Mouse (Mus musculus): ENCODE results near the gene Tcf21. TPM values are rescaled to one million over a fixed set of nuclear protein-coding genes. Genes with fewer than 3 reads are reported as not detected.

Gene Tcf21
- polyA plus RNA-seq, 1 experiment = 95.4 TPM

DNA sequence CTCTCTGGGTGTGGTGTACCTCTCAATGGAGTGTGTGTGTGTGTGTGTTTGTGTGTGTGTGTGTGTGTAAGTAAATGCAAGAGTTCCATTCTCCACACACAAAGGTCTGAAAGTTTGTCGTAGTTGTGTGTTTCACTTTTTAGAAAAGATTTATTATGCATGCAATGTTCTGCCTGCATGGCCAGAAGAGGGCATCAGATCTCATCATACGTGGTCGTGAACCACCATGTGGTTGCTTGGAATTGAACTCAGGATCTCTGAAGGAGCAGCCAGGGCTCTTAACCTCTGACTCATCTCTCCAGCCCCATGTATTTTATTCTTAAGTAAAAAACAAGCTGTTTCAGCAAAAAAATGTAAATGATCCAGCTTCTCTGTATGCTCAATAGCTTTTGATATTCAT lies 37.3 kb downstream of the Tcf21 start:
- no peaks in the 10 kb centered on the region for H3K36me3 ChIP-seq (ENCODE audit: control insufficient read depth, insufficient read depth, low read length)
- TF ChIP-seq CTCF (IDR thresholded peaks at IDR 0.05; ENCODE audit: extremely low read depth, insufficient read depth, insufficient read length, insufficient replicate concordance) (no peak), POLR2A (IDR thresholded peaks at IDR 0.05; ENCODE audit: low read depth, low read length) (no peak)
- no peaks in the 10 kb centered on the region for H3K4me1 ChIP-seq (ENCODE audit: control insufficient read depth, insufficient read depth, insufficient read length)
- H3K27ac ChIP-seq (ENCODE audit: insufficient read depth, low read length) = no peak overlapping the region
- H3K4me3 ChIP-seq (ENCODE audit: extremely low read depth, insufficient read depth, insufficient read length) = no peak overlapping the region
- no peak for DNase-seq (ENCODE audit: low read depth in 1 of 2, low spot score in 2 of 2)
- 19% methylated on average over 3 of the region's 3 CpGs for WGBS
- no peaks in the 10 kb centered on the region for H3K27me3 ChIP-seq (ENCODE audit: control insufficient read depth, insufficient read depth, low read length)

DNA sequence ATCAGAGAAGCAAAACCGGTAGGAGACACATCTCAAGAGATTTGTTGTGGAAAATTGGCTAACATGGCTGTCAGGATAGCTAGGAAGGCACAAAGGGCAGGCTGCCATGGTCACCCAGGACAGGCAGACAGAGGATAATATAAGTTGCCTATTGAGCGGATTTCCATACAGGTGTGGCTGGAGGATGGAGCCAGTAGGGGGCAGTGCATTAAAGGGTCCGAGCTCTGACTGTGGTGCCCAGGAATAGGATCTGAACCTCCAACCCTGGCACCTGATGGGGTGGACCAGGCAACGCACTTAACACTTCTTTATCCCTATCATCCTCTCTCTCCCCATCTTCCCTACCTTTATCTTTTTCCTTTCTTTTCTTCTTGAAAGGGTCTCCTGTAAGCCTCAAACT lies 38.5 kb downstream of the Tcf21 start:
- no peak for TF ChIP-seq CTCF (IDR thresholded peaks at IDR 0.05; ENCODE audit: extremely low read depth, insufficient read depth, insufficient read length, insufficient replicate concordance)
- no peak for TF ChIP-seq POLR2A (IDR thresholded peaks at IDR 0.05; ENCODE audit: low read depth, low read length)
- H3K36me3 ChIP-seq (ENCODE audit: control insufficient read depth, insufficient read depth, low read length) = no peaks in the 10 kb centered on the region
- H3K27ac ChIP-seq (ENCODE audit: insufficient read depth, low read length) = no peak overlapping the region
- H3K4me1 ChIP-seq (ENCODE audit: control insufficient read depth, insufficient read depth, insufficient read length) = no peaks in the 10 kb centered on the region
- no peak overlapping the region for H3K4me3 ChIP-seq (ENCODE audit: extremely low read depth, insufficient read depth, insufficient read length)
- DNase-seq (ENCODE audit: low read depth in 1 of 2, low spot score in 2 of 2) = no peak
- 37% methylated on average over 4 of the region's 4 CpGs for WGBS
- no peaks in the 10 kb centered on the region for H3K27me3 ChIP-seq (ENCODE audit: control insufficient read depth, insufficient read depth, low read length)

DNA sequence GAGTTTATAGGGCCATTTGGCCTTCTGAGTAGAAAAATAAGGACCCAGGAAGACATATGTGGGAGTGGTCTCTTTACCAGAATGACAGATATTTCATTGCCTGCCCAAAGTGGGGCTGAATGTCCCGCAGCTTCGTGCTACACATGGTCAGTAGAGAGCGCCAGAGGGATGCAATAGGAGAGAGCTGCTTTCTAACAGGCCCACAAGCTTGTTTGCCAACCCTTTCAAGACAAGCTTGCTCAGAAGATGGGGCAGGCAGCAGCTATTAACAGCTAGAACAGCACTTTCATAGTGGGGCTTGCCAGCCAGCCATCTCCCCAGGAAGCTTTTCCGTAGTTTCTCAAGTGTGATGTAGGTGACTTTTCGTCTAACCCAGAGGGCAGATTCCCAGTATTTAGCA lies 42.0 kb downstream of the Tcf21 start:
- no peaks in the 10 kb centered on the region for H3K27me3 ChIP-seq (ENCODE audit: control insufficient read depth, insufficient read depth, low read length)
- no peak for DNase-seq (ENCODE audit: low read depth in 1 of 2, low spot score in 2 of 2)
- no peaks in the 10 kb centered on the region for H3K36me3 ChIP-seq (ENCODE audit: control insufficient read depth, insufficient read depth, low read length)
- TF ChIP-seq CTCF (IDR thresholded peaks at IDR 0.05; ENCODE audit: extremely low read depth, insufficient read depth, insufficient read length, insufficient replicate concordance) = no peak
- TF ChIP-seq POLR2A (IDR thresholded peaks at IDR 0.05; ENCODE audit: low read depth, low read length) = no peak
- H3K4me3 ChIP-seq (ENCODE audit: extremely low read depth, insufficient read depth, insufficient read length) = no peak overlapping the region
- no peak overlapping the region for H3K27ac ChIP-seq (ENCODE audit: insufficient read depth, low read length)
- no peaks in the 10 kb centered on the region for H3K4me1 ChIP-seq (ENCODE audit: control insufficient read depth, insufficient read depth, insufficient read length)
- 24% methylated on average over 5 of the region's 5 CpGs for WGBS

GRCm38 (mm10) chr10:22776007-22776698 lies 43.8 kb downstream of the Tcf21 start:
- no peak for TF ChIP-seq POLR2A (IDR thresholded peaks at IDR 0.05; ENCODE audit: low read depth, low read length)
- no peak for TF ChIP-seq CTCF (IDR thresholded peaks at IDR 0.05; ENCODE audit: extremely low read depth, insufficient read depth, insufficient read length, insufficient replicate concordance)
- H3K27me3 ChIP-seq (ENCODE audit: control insufficient read depth, insufficient read depth, low read length) = no peaks in the 10 kb centered on the region
- H3K4me1 ChIP-seq (ENCODE audit: control insufficient read depth, insufficient read depth, insufficient read length) = no peaks in the 10 kb centered on the region
- WGBS = 20% methylated on average over 7 of the region's 7 CpGs
- H3K36me3 ChIP-seq (ENCODE audit: control insufficient read depth, insufficient read depth, low read length) = no peaks in the 10 kb centered on the region
- H3K4me3 ChIP-seq (ENCODE audit: extremely low read depth, insufficient read depth, insufficient read length) = no peak overlapping the region
- no peak overlapping the region for H3K27ac ChIP-seq (ENCODE audit: insufficient read depth, low read length)
- DNase-seq (ENCODE audit: low read depth in 1 of 2, low spot score in 2 of 2) = no peak

GRCm38 (mm10) chr10:22775456-22775855 lies 44.5 kb downstream of the Tcf21 start:
- no peak for DNase-seq (ENCODE audit: low read depth in 1 of 2, low spot score in 2 of 2)
- Histone ChIP-seq H3K36me3 (ENCODE audit: control insufficient read depth, insufficient read depth, low read length) (no peaks in the 10 kb centered on the region), H3K27me3 (ENCODE audit: control insufficient read depth, insufficient read depth, low read length) (no peaks in the 10 kb centered on the region), H3K27ac (ENCODE audit: insufficient read depth, low read length) (no peak overlapping the region), H3K4me1 (ENCODE audit: control insufficient read depth, insufficient read depth, insufficient read length) (no peaks in the 10 kb centered on the region), H3K4me3 (ENCODE audit: extremely low read depth, insufficient read depth, insufficient read length) (no peak overlapping the region)
- WGBS = 93% methylated on average over 2 of the region's 2 CpGs
- TF ChIP-seq POLR2A (IDR thresholded peaks at IDR 0.05; ENCODE audit: low read depth, low read length) (no peak), CTCF (IDR thresholded peaks at IDR 0.05; ENCODE audit: extremely low read depth, insufficient read depth, insufficient read length, insufficient replicate concordance) (no peak)

- WGBS = 84% methylated on average over 3 of the region's 3 CpGs
- no peak for DNase-seq (ENCODE audit: low read depth in 1 of 2, low spot score in 2 of 2)
- Histone ChIP-seq H3K36me3 (ENCODE audit: control insufficient read depth, insufficient read depth, low read length) (no peaks in the 10 kb centered on the region), H3K4me1 (ENCODE audit: control insufficient read depth, insufficient read depth, insufficient read length) (no peaks in the 10 kb centered on the region), H3K27me3 (ENCODE audit: control insufficient read depth, insufficient read depth, low read length) (no peaks in the 10 kb centered on the region), H3K4me3 (ENCODE audit: extremely low read depth, insufficient read depth, insufficient read length) (no peak overlapping the region), H3K27ac (ENCODE audit: insufficient read depth, low read length) (no peak overlapping the region)
- no peak for TF ChIP-seq POLR2A (IDR thresholded peaks at IDR 0.05; ENCODE audit: low read depth, low read length)
- no peak for TF ChIP-seq CTCF (IDR thresholded peaks at IDR 0.05; ENCODE audit: extremely low read depth, insufficient read depth, insufficient read length, insufficient replicate concordance)
Observed at GRCm38 (mm10) chr10:22774626-22775025, 45.3 kb downstream of the Tcf21 start.

Other genes with a start within 250 kb of the Tcf21 start
- gene Slc2a12, start 175.2 kb downstream of the Tcf21 start, polyA plus RNA-seq (2012; rRNA removed) = 0.02 and 0.04 TPM in 2 replicates
- 22.1 and 29.6 TPM in 2 replicates for gene Tbpl1, start 88.2 kb downstream of the Tcf21 start, polyA plus RNA-seq (2012; rRNA removed)

All from spleen, adult 2 months (tissue).